31 mouse cellular contexts compared by ENCODE assay signal in the genomic region with DNA sequence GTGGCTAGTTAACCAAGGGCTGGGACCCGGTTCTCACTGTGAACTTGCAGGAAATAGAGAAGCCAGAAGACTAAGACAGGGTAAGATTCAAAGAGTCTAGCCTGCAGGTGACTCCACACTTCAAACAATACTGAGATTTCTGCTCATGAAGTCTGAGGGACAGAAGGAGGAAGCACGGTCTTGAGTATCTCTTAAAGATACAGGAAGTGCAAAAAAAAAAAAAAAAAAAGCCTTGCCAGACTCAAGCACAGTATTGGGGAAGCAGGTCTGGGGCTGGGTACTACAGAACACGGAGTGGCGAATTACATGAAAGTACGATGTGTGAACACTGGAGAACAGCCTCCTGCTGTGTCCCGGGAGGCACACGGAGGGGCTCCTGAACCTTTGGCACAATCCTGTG. TPM values are rescaled to one million over a fixed set of nuclear protein-coding genes. Genes with fewer than 3 reads are reported as not detected.
DNase-seq lines count a peak whose midpoint lies in the region; ATAC-seq and TF ChIP-seq lines count a peak whose summit lies in the region.
"Had no signal": no experiment of that assay in that cellular context is flagged by ENCODE, and none has a peak within 500 bp of the region (broad histone marks: within the 10 kb centered on the region; RNA-seq: fewer than 3 reads in every experiment).

No protein-coding gene starts in this region.

- ATAC-seq in megakaryocyte progenitor cell, adult 5-6 weeks (replicated peaks; ENCODE audit: poor library complexity) = peak; percentile 84
- ATAC-seq in hindbrain, embryonic 14.5 days (ENCODE audit: low FRiP score) = no peak
- ATAC-seq in forebrain, embryonic 13.5 days = no peak
- ATAC-seq: activated CD4-positive, CD25-positive, alpha-beta regulatory T cell, adult 4 months; inflammation-experienced regulatory T-cells, adult 6 months; Patski had no signal

- peak; percentile 14 for DNase-seq in thymus, adult 2 months
- no peak for DNase-seq in thymus, postnatal 36 days
- peak; percentile 61 for DNase-seq in CD4-positive helper T cell, adult 2 months (ENCODE audit: low read depth, low spot score)
- peak; percentile 31 for DNase-seq in T-cell, adult 2 months (ENCODE audit: low spot score)
- no peak for DNase-seq in kidney, adult 2 months
- no peak for DNase-seq in hindbrain, embryonic 14.5 days (ENCODE audit: low spot score)
- DNase-seq: adrenal gland, postnatal 14 days; cerebellum, adult 11 months; embryo, embryonic 11 days; gastrocnemius, postnatal 14 days; heart, adult 2 months; kidney, adult 8-10 months; kidney, postnatal 14 days; right cerebral cortex, postnatal 14 days had no signal

- no peak overlapping the region for H3K27ac ChIP-seq in thymus, adult 2 months (ENCODE audit: control insufficient read depth, insufficient read depth, low read length)
- H3K27ac ChIP-seq in kidney, adult 2 months (ENCODE audit: insufficient read depth, low read depth, low read length) = no peak overlapping the region
- no peak overlapping the region for H3K27ac ChIP-seq in hindbrain, embryonic 14.5 days
- H3K27ac ChIP-seq in forebrain, embryonic 13.5 days = no peak overlapping the region
- H3K27ac ChIP-seq: forebrain, embryonic 10.5 days; heart, adult 2 months; hindbrain, embryonic 10.5 days; liver, embryonic 14.5 days; neural tube, embryonic 12.5 days had no signal

- no peak overlapping the region for H3K4me2 ChIP-seq in hindbrain, embryonic 14.5 days (replicated peaks)
- no peak overlapping the region for H3K4me2 ChIP-seq in forebrain, embryonic 13.5 days
- H3K4me2 ChIP-seq: neural tube, embryonic 12.5 days had no signal

- TF ChIP-seq CTCF in thymus, adult 2 months (IDR thresholded peaks at IDR 0.05; ENCODE audit: borderline replicate concordance, control insufficient read depth, extremely low read depth, insufficient read depth, low read length, poor library complexity) = no peak
- TF ChIP-seq CTCF in kidney, adult 2 months (conservative IDR thresholded peaks at IDR 0.05; ENCODE audit: insufficient read depth, insufficient read length, low read depth, low read length) = no peak

- 9% methylated on average over 7 of the region's 7 CpGs for WGBS in thymus, adult 2 months
- WGBS in kidney, adult 2 months = 69% methylated on average over 7 of the region's 7 CpGs
- 66% methylated on average over 7 of the region's 7 CpGs for WGBS in hindbrain, embryonic 14.5 days
- WGBS in forebrain, embryonic 13.5 days = 73% methylated on average over 7 of the region's 7 CpGs

- TF ChIP-seq POLR2A in thymus, adult 2 months (IDR thresholded peaks at IDR 0.05; ENCODE audit: control insufficient read depth, extremely low read depth, insufficient read depth, low read length, poor library complexity) = no peak
- TF ChIP-seq POLR2A in kidney, adult 2 months (IDR thresholded peaks at IDR 0.05; ENCODE audit: low read depth, low read length) = no peak

- H3K36me3 ChIP-seq in thymus, adult 2 months (ENCODE audit: control insufficient read depth, insufficient read depth, low read length) = no peaks in the 10 kb centered on the region
- H3K36me3 ChIP-seq in kidney, adult 2 months (ENCODE audit: control insufficient read depth, insufficient read depth, low read length) = no peaks in the 10 kb centered on the region
- no peaks in the 10 kb centered on the region for H3K36me3 ChIP-seq in hindbrain, embryonic 14.5 days (replicated peaks; ENCODE audit: control insufficient read depth, insufficient read depth)
- no peaks in the 10 kb centered on the region for H3K36me3 ChIP-seq in forebrain, embryonic 13.5 days (ENCODE audit: poor library complexity, severe bottlenecking)
- H3K36me3 ChIP-seq: forebrain, embryonic 10.5 days; hindbrain, embryonic 10.5 days; neural tube, embryonic 12.5 days had no signal

- no peaks in the 10 kb centered on the region for H3K9me3 ChIP-seq in hindbrain, embryonic 14.5 days (ENCODE audit: control insufficient read depth, low read length)
- no peaks in the 10 kb centered on the region for H3K9me3 ChIP-seq in forebrain, embryonic 13.5 days (replicated peaks)
- H3K9me3 ChIP-seq: forebrain, embryonic 10.5 days; hindbrain, embryonic 10.5 days; neural tube, embryonic 12.5 days had no signal

- H3K4me1 ChIP-seq in thymus, adult 2 months (replicated peaks; ENCODE audit: control insufficient read depth, insufficient read depth, low read length) = peaks cover 7% of the 10 kb centered on the region
- no peaks in the 10 kb centered on the region for H3K4me1 ChIP-seq in kidney, adult 2 months (ENCODE audit: control insufficient read depth, insufficient read depth, low read length)
- H3K4me1 ChIP-seq in hindbrain, embryonic 14.5 days (replicated peaks; ENCODE audit: control insufficient read depth, insufficient read depth, low read length) = no peaks in the 10 kb centered on the region
- no peaks in the 10 kb centered on the region for H3K4me1 ChIP-seq in forebrain, embryonic 13.5 days
- H3K4me1 ChIP-seq: forebrain, embryonic 10.5 days; hindbrain, embryonic 10.5 days; neural tube, embryonic 12.5 days had no signal

- no peak overlapping the region for H3K4me3 ChIP-seq in thymus, adult 2 months (ENCODE audit: control insufficient read depth, insufficient read depth, low read length)
- no peak overlapping the region for H3K4me3 ChIP-seq in kidney, adult 2 months (ENCODE audit: insufficient read depth, low read depth, low read length)
- no peak overlapping the region for H3K4me3 ChIP-seq in hindbrain, embryonic 14.5 days (replicated peaks; ENCODE audit: low read length)
- H3K4me3 ChIP-seq in forebrain, embryonic 13.5 days = no peak overlapping the region
- H3K4me3 ChIP-seq: forebrain, embryonic 10.5 days; heart, adult 2 months; hindbrain, embryonic 10.5 days; neural tube, embryonic 12.5 days had no signal

- H3K27me3 ChIP-seq in thymus, adult 2 months (ENCODE audit: control insufficient read depth, insufficient read depth, low read length) = no peaks in the 10 kb centered on the region
- H3K27me3 ChIP-seq in kidney, adult 2 months (replicated peaks; ENCODE audit: control insufficient read depth, insufficient read depth, low read length) = no peaks in the 10 kb centered on the region
- no peaks in the 10 kb centered on the region for H3K27me3 ChIP-seq in hindbrain, embryonic 14.5 days (ENCODE audit: control insufficient read depth, insufficient read depth, low read length)
- no peaks in the 10 kb centered on the region for H3K27me3 ChIP-seq in forebrain, embryonic 13.5 days
- H3K27me3 ChIP-seq: neural tube, embryonic 12.5 days; Patski had no signal

- no peak overlapping the region for H3K9ac ChIP-seq in hindbrain, embryonic 14.5 days
- H3K9ac ChIP-seq in forebrain, embryonic 13.5 days = no peak overlapping the region
- H3K9ac ChIP-seq: liver, embryonic 14.5 days; neural tube, embryonic 12.5 days had no signal

RNA-seq across cellular contexts. Expression of gene Prss43, which starts 0.7 kb away (rescaled TPM):
- polyA plus RNA-seq in thymus, adult 2 months (2012; rRNA removed) = not detected in 2 replicates
- not detected in 2 replicates for total RNA-seq in megakaryocyte progenitor cell, adult 5-6 weeks (2015)
- not detected in 2 replicates for total RNA-seq in megakaryocyte progenitor cell, adult 5-6 weeks (2017)
- not detected in 2 replicates for polyA plus RNA-seq in kidney, adult 2 months (2012; rRNA removed)
- not detected in 2 replicates for polyA plus RNA-seq in hindbrain, embryonic 14.5 days (2014; fragmentation: Nextera tagmentation; extraction: Ambion mirVana)
- not detected in 2 replicates for polyA plus RNA-seq in forebrain, embryonic 13.5 days (2015; fragmentation: Nextera tagmentation; extraction: Ambion mirVana)
- total RNA-seq: adrenal gland, postnatal 14 days; gastrocnemius, postnatal 14 days; heart, adult 2 months had no signal
- polyA plus RNA-seq: activated CD4-positive, CD25-positive, alpha-beta regulatory T cell, adult 4 months; forebrain, embryonic 10.5 days; heart, adult 2 months; heart, embryonic 14.5 days; hindbrain, embryonic 10.5 days; inflammation-experienced regulatory T-cells, adult 6 months; limb, embryonic 14.5 days; liver, embryonic 14.5 days; lung, embryonic 16.5 days; neural tube, embryonic 12.5 days; Patski; spleen, adult 2 months; stomach, embryonic 16.5 days; urinary bladder, adult 2 months had no signal

RNA-seq across cellular contexts. Expression of gene Prss45, which starts 8.6 kb away (rescaled TPM):
- polyA plus RNA-seq in thymus, adult 2 months (2012; rRNA removed) = not detected in 2 replicates
- not detected in 2 replicates for total RNA-seq in megakaryocyte progenitor cell, adult 5-6 weeks (2015)
- not detected in 2 replicates for total RNA-seq in megakaryocyte progenitor cell, adult 5-6 weeks (2017)
- polyA plus RNA-seq in kidney, adult 2 months (2012; rRNA removed) = not detected in 2 replicates
- 0.16 TPM in 1 of 2 replicates, not detected in the other for polyA plus RNA-seq in hindbrain, embryonic 14.5 days (2014; fragmentation: Nextera tagmentation; extraction: Ambion mirVana)
- not detected in 2 replicates for polyA plus RNA-seq in forebrain, embryonic 13.5 days (2015; fragmentation: Nextera tagmentation; extraction: Ambion mirVana)
- total RNA-seq: adrenal gland, postnatal 14 days; gastrocnemius, postnatal 14 days; heart, adult 2 months had no signal
- polyA plus RNA-seq: activated CD4-positive, CD25-positive, alpha-beta regulatory T cell, adult 4 months; forebrain, embryonic 10.5 days; heart, embryonic 14.5 days; hindbrain, embryonic 10.5 days; inflammation-experienced regulatory T-cells, adult 6 months; limb, embryonic 14.5 days; liver, embryonic 14.5 days; lung, embryonic 16.5 days; neural tube, embryonic 12.5 days; Patski; spleen, adult 2 months; stomach, embryonic 16.5 days; urinary bladder, adult 2 months had no signal

RNA-seq across cellular contexts. Expression of gene Prss44, which starts 12.0 kb away (rescaled TPM):
- 0.11 TPM in 1 of 2 replicates, not detected in the other for polyA plus RNA-seq in thymus, adult 2 months (2012; rRNA removed)
- not detected in 2 replicates for total RNA-seq in megakaryocyte progenitor cell, adult 5-6 weeks (2015)
- not detected in 2 replicates for total RNA-seq in megakaryocyte progenitor cell, adult 5-6 weeks (2017)
- not detected in 2 replicates for polyA plus RNA-seq in kidney, adult 2 months (2012; rRNA removed)
- not detected in 2 replicates for polyA plus RNA-seq in hindbrain, embryonic 14.5 days (2014; fragmentation: Nextera tagmentation; extraction: Ambion mirVana)
- not detected in 2 replicates for polyA plus RNA-seq in forebrain, embryonic 13.5 days (2015; fragmentation: Nextera tagmentation; extraction: Ambion mirVana)
- total RNA-seq: adrenal gland, postnatal 14 days; gastrocnemius, postnatal 14 days; heart, adult 2 months; layer of hippocampus, adult 8-10 months; left cerebral cortex, postnatal 25 days had no signal
- polyA plus RNA-seq: forebrain, embryonic 10.5 days; heart, embryonic 14.5 days; hindbrain, embryonic 10.5 days; inflammation-experienced regulatory T-cells, adult 6 months; limb, embryonic 14.5 days; liver, embryonic 14.5 days; lung, embryonic 16.5 days; neural tube, embryonic 12.5 days; Patski; spleen, adult 2 months; stomach, embryonic 16.5 days; urinary bladder, adult 2 months had no signal

RNA-seq across cellular contexts. Expression of gene Prss46, which starts 18.5 kb away (rescaled TPM):
- 0.08 TPM in 1 of 2 replicates, not detected in the other for polyA plus RNA-seq in thymus, adult 2 months (2012; rRNA removed)
- not detected in 2 replicates for total RNA-seq in megakaryocyte progenitor cell, adult 5-6 weeks (2015)
- not detected in 2 replicates for total RNA-seq in megakaryocyte progenitor cell, adult 5-6 weeks (2017)
- not detected in 2 replicates for polyA plus RNA-seq in kidney, adult 2 months (2012; rRNA removed)
- not detected in 2 replicates for polyA plus RNA-seq in hindbrain, embryonic 14.5 days (2014; fragmentation: Nextera tagmentation; extraction: Ambion mirVana)
- polyA plus RNA-seq in forebrain, embryonic 13.5 days (2015; fragmentation: Nextera tagmentation; extraction: Ambion mirVana) = not detected in 2 replicates
- total RNA-seq: adrenal gland, postnatal 14 days; gastrocnemius, postnatal 14 days; heart, adult 2 months; layer of hippocampus, adult 8-10 months; left cerebral cortex, postnatal 25 days had no signal
- polyA plus RNA-seq: activated CD4-positive, CD25-positive, alpha-beta regulatory T cell, adult 4 months; forebrain, embryonic 10.5 days; heart, adult 2 months; heart, embryonic 14.5 days; hindbrain, embryonic 10.5 days; inflammation-experienced regulatory T-cells, adult 6 months; limb, embryonic 14.5 days; liver, embryonic 14.5 days; lung, embryonic 16.5 days; neural tube, embryonic 12.5 days; spleen, adult 2 months; stomach, embryonic 16.5 days; urinary bladder, adult 2 months had no signal

RNA-seq across cellular contexts. Expression of gene Prss42, which starts 27.9 kb away (rescaled TPM):
- not detected in 2 replicates for polyA plus RNA-seq in thymus, adult 2 months (2012; rRNA removed)
- total RNA-seq in megakaryocyte progenitor cell, adult 5-6 weeks (2015) = not detected in 2 replicates
- not detected in 2 replicates for total RNA-seq in megakaryocyte progenitor cell, adult 5-6 weeks (2017)
- not detected in 2 replicates for polyA plus RNA-seq in kidney, adult 2 months (2012; rRNA removed)
- polyA plus RNA-seq in hindbrain, embryonic 14.5 days (2014; fragmentation: Nextera tagmentation; extraction: Ambion mirVana) = not detected in 2 replicates
- not detected in 2 replicates for polyA plus RNA-seq in forebrain, embryonic 13.5 days (2015; fragmentation: Nextera tagmentation; extraction: Ambion mirVana)
- total RNA-seq: adrenal gland, postnatal 14 days; gastrocnemius, postnatal 14 days; heart, adult 2 months; layer of hippocampus, adult 8-10 months; left cerebral cortex, postnatal 25 days had no signal
- polyA plus RNA-seq: activated CD4-positive, CD25-positive, alpha-beta regulatory T cell, adult 4 months; forebrain, embryonic 10.5 days; heart, adult 2 months; heart, embryonic 14.5 days; hindbrain, embryonic 10.5 days; inflammation-experienced regulatory T-cells, adult 6 months; limb, embryonic 14.5 days; lung, embryonic 16.5 days; neural tube, embryonic 12.5 days; Patski; spleen, adult 2 months; stomach, embryonic 16.5 days; urinary bladder, adult 2 months had no signal

Comparison
In these comparisons a context has a peak if more than half of its experiments do, and no peak if none do; other contexts are left out.
1. DNase-seq: peak in thymus, adult 2 months (single experiment), CD4-positive helper T cell, adult 2 months (single experiment) and T-cell, adult 2 months (single experiment); none in thymus, postnatal 36 days (0 of 2), kidney, adult 2 months (single experiment) and hindbrain, embryonic 14.5 days (single experiment).